In genomic region chr6:77220776-77221175, GRCm38 (mm10) we compare ENCODE assay signal across 20 mouse cellular contexts. TPM values are rescaled to one million over a fixed set of nuclear protein-coding genes. Genes with fewer than 3 reads are reported as not detected.
"Had no signal": no experiment of that assay in that cellular context is flagged by ENCODE, and none has a peak within 500 bp of the region (broad histone marks: within the 10 kb centered on the region; RNA-seq: fewer than 3 reads in every experiment).

No protein-coding gene starts in this region.

- ATAC-seq: midbrain, embryonic 13.5 days; midbrain, embryonic 15.5 days had no signal

- H3K27ac ChIP-seq: midbrain, embryonic 10.5 days; midbrain, embryonic 13.5 days; midbrain, embryonic 15.5 days; neural tube, embryonic 13.5 days; neural tube, embryonic 15.5 days had no signal

- H3K27me3 ChIP-seq: midbrain, embryonic 13.5 days; midbrain, embryonic 15.5 days; neural tube, embryonic 13.5 days; neural tube, embryonic 15.5 days had no signal

- DNase-seq: lung, adult 18-20 months; lung, embryonic 14.5 days; lung, postnatal 10 days; lung, postnatal 4 days; retina, postnatal 1 day; right cerebral cortex, adult 18-20 months; right cerebral cortex, postnatal 25 days; right cerebral cortex, postnatal 4 days; spleen, adult 18-20 months; thymus, adult 18-20 months; thymus, postnatal 14 days; thymus, postnatal 36 days had no signal

- H3K4me2 ChIP-seq: lung, embryonic 14.5 days; midbrain, embryonic 13.5 days; midbrain, embryonic 15.5 days; neural tube, embryonic 13.5 days; neural tube, embryonic 15.5 days had no signal

- H3K36me3 ChIP-seq: midbrain, embryonic 10.5 days; midbrain, embryonic 13.5 days; midbrain, embryonic 15.5 days; neural tube, embryonic 13.5 days; neural tube, embryonic 15.5 days had no signal

- H3K9me3 ChIP-seq: midbrain, embryonic 10.5 days; midbrain, embryonic 13.5 days; midbrain, embryonic 15.5 days; neural tube, embryonic 13.5 days; neural tube, embryonic 15.5 days had no signal

- H3K4me3 ChIP-seq: midbrain, embryonic 10.5 days; midbrain, embryonic 13.5 days; midbrain, embryonic 15.5 days; myocyte; neural tube, embryonic 13.5 days; neural tube, embryonic 15.5 days had no signal

- H3K9ac ChIP-seq: lung, embryonic 14.5 days; midbrain, embryonic 13.5 days; midbrain, embryonic 15.5 days; neural tube, embryonic 13.5 days; neural tube, embryonic 15.5 days had no signal

RNA-seq across cellular contexts. Expression of gene Lrrtm1, which starts 21.7 kb away (rescaled TPM):
- total RNA-seq: megakaryocyte, adult 5-6 weeks; megakaryocyte-erythroid progenitor cell, adult 5-6 weeks had no signal
- polyA plus RNA-seq: myocyte had no signal
